Mouse (Mus musculus) heart, embryonic 16.5 days (tissue): ENCODE results near the gene Lif. TPM values are rescaled to one million over a fixed set of nuclear protein-coding genes. Genes with fewer than 3 reads are reported as not detected.

Experiments used
- ATAC-seq: fragments of 200-750 bp; cut with Nextera tagmentation; replicated peaks from 2 replicates; pipeline ENCODE4 v1.8.0; 2017; ENCODE audit warnings: moderate number of reproducible peaks; ENCODE audit not compliant: insufficient read depth, low FRiP score; ENCODE audit errors: extremely low read depth
- H3K27ac ChIP-seq: fragments of 300-500 bp; sonication (generic); 2 replicates; pipeline ENCODE4 v1.5.1; 2014; ENCODE audit warnings: mild to moderate bottlenecking, low read length, control low read depth, moderate library complexity
- H3K27me3 ChIP-seq: fragments of 300-500 bp; sonication (generic); 2 replicates; pipeline ENCODE4 v1.6.1; 2014; ENCODE audit warnings: low read length, mixed read lengths; ENCODE audit not compliant: control insufficient read depth, insufficient read depth
- H3K36me3 ChIP-seq: fragments of 300-500 bp; sonication (generic); 2 replicates; pipeline ENCODE4 v1.6.1; 2014; ENCODE audit not compliant: control insufficient read depth, insufficient read depth
- H3K4me1 ChIP-seq: fragments of 300-500 bp; sonication (generic); 2 replicates; pipeline ENCODE4 v1.6.1; 2014; ENCODE audit warnings: low read length, mixed read lengths; ENCODE audit not compliant: control insufficient read depth, insufficient read depth
- H3K4me2 ChIP-seq: fragments of 300-500 bp; sonication (generic); 2 replicates; pipeline ENCODE4 v1.6.1; 2014; ENCODE audit warnings: low read depth, mild to moderate bottlenecking, control low read depth, low read length
- H3K4me3 ChIP-seq: fragments of 300-500 bp; sonication (generic); 2 replicates; pipeline ENCODE4 v1.5.1; 2014; ENCODE audit warnings: mild to moderate bottlenecking, control low read depth, low read length
- H3K9ac ChIP-seq: fragments of 300-500 bp; sonication (generic); 2 replicates; pipeline ENCODE4 v1.6.1; 2014; ENCODE audit warnings: low read length, control low read depth
- H3K9me3 ChIP-seq: fragments of 300-500 bp; sonication (generic); replicated peaks from 2 replicates; pipeline ENCODE4 v1.6.1; 2016; ENCODE audit warnings: low read length; ENCODE audit not compliant: control insufficient read depth
- WGBS: fragments of 180-500 bp; shearing (Covaris S2); extraction: QIAGEN DNeasy Blood & Tissue Kit; methylation state at CpG from one replicate; pipeline ENCODE4 v1.1.7; 2014; 5-methylcytosine and 5-hydroxymethylcytosine counted together
- polyA plus RNA-seq: library from polyadenylated mRNA; unstranded; fragments of >200 nt; fragmentation: Nextera tagmentation; extraction: Ambion mirVana; gene quantifications from 2 replicates; pipeline ENCODE4 v1.2.1, GENCODE M21; 2015

Gene Lif
- polyA plus RNA-seq, 1 experiment from 2014 or later: 0.20 TPM

- peaks cover 74% of the 10 kb centered on the region for H3K4me1 ChIP-seq
- peak; percentile 56 for ATAC-seq
- H3K36me3 ChIP-seq: no peaks in the 10 kb centered on the region
- no peak overlapping the region for H3K4me2 ChIP-seq
- no peak overlapping the region for H3K9ac ChIP-seq
- whole genome bisulfite sequencing: 36% methylated on average over 10 of the region's 10 CpGs
- peak overlapping the region; percentile 86 for H3K27ac ChIP-seq
- no peaks in the 10 kb centered on the region for H3K27me3 ChIP-seq
- H3K4me3 ChIP-seq: no peak overlapping the region
- no peaks in the 10 kb centered on the region for H3K9me3 ChIP-seq
Observed at GRCm38 (mm10) chr11:4296610-4297275, 39.4 kb downstream of the Lif start.

- H3K36me3 ChIP-seq: no peaks in the 10 kb centered on the region
- H3K9ac ChIP-seq: no peak overlapping the region
- no peaks in the 10 kb centered on the region for H3K27me3 ChIP-seq
- no peaks in the 10 kb centered on the region for H3K9me3 ChIP-seq
- no peak overlapping the region for H3K4me2 ChIP-seq
- H3K4me1 ChIP-seq: peaks cover 74% of the 10 kb centered on the region
- 49% methylated on average over 3 of the region's 3 CpGs for WGBS
- H3K27ac ChIP-seq: no peak overlapping the region; the same call in 1 of the 2 replicates
- H3K4me3 ChIP-seq: no peak overlapping the region
- no peak for ATAC-seq
Observed at GRCm38 (mm10) chr11:4297753-4298152, 40.4 kb downstream of the Lif start.

GRCm38 (mm10) chr11:4298615-4299014 is 41.3 kb downstream of the Lif start:
- no peaks in the 10 kb centered on the region for H3K27me3 ChIP-seq
- no peaks in the 10 kb centered on the region for H3K36me3 ChIP-seq
- 23% methylated on average over 7 of the region's 7 CpGs for WGBS
- no peak for ATAC-seq
- H3K9me3 ChIP-seq: no peaks in the 10 kb centered on the region
- peaks cover 78% of the 10 kb centered on the region for H3K4me1 ChIP-seq
- H3K4me2 ChIP-seq: peak overlapping the region; percentile 25; the same call in 1 of the 2 replicates
- H3K4me3 ChIP-seq: no peak overlapping the region
- H3K9ac ChIP-seq: peak overlapping the region; percentile 52; the same call in 1 of the 2 replicates
- peak overlapping the region; percentile 77 for H3K27ac ChIP-seq

GRCm38 (mm10) chr11:4299191-4299590 is 41.8 kb downstream of the Lif start:
- Histone ChIP-seq H3K27ac (peak overlapping the region; percentile 77), H3K36me3 (no peaks in the 10 kb centered on the region), H3K9ac (peak overlapping the region; percentile 52; the same call in 1 of the 2 replicates), H3K4me3 (no peak overlapping the region), H3K4me1 (peaks cover 74% of the 10 kb centered on the region), H3K9me3 (no peaks in the 10 kb centered on the region), H3K27me3 (no peaks in the 10 kb centered on the region), H3K4me2 (peak overlapping the region; percentile 25)
- ATAC-seq: no peak
- 13% methylated on average over 12 of the region's 12 CpGs for WGBS

GRCm38 (mm10) chr11:4299735-4300474 is 42.5 kb downstream of the Lif start:
- Histone ChIP-seq H3K4me3 (no peak overlapping the region), H3K36me3 (no peaks in the 10 kb centered on the region), H3K9ac (no peak overlapping the region), H3K4me2 (peak overlapping the region; percentile 25; the same call in 1 of the 2 replicates), H3K9me3 (no peaks in the 10 kb centered on the region), H3K27me3 (no peaks in the 10 kb centered on the region), H3K27ac (peak overlapping the region; percentile 77; the same call in 1 of the 2 replicates), H3K4me1 (peaks cover 67% of the 10 kb centered on the region)
- 58% methylated on average over 14 of the region's 14 CpGs for WGBS
- ATAC-seq: no peak

DNA sequence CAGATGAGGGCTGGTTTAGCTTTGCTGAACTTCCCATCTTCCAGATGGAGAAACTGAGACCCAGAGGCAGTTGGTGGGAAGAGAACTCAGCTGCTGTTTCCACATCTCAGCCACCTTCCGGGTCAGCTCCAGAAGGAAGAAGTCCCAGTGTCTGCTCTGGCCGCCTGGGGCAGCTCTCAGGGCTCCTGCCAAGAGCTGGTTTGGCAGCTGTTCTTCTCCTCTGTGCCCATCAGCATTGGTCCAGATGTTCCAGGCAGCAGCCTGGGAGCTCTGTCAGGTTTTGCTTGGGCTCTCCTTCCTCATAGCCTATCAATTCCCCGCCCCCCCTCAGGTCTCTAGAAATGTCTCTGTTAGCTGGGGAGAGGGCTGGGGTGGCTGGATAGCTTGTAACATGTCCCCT is 43.3 kb downstream of the Lif start:
- Histone ChIP-seq H3K36me3 (no peaks in the 10 kb centered on the region), H3K27ac (no peak overlapping the region), H3K4me3 (no peak overlapping the region), H3K4me2 (no peak overlapping the region), H3K27me3 (no peaks in the 10 kb centered on the region), H3K4me1 (peaks cover 60% of the 10 kb centered on the region), H3K9me3 (no peaks in the 10 kb centered on the region), H3K9ac (no peak overlapping the region)
- 76% methylated on average over 3 of the region's 3 CpGs for WGBS
- no peak for ATAC-seq

- no peak overlapping the region for H3K4me2 ChIP-seq
- peak overlapping the region; percentile 70 for H3K9ac ChIP-seq
- H3K4me3 ChIP-seq: no peak overlapping the region
- H3K36me3 ChIP-seq: no peaks in the 10 kb centered on the region
- 25% methylated on average over 5 of the region's 5 CpGs for WGBS
- H3K4me1 ChIP-seq: peaks cover 44% of the 10 kb centered on the region
- peak overlapping the region; percentile 87 for H3K27ac ChIP-seq
- ATAC-seq: peak; percentile 20; the same call in 1 of the 2 replicates
- no peaks in the 10 kb centered on the region for H3K9me3 ChIP-seq
- no peaks in the 10 kb centered on the region for H3K27me3 ChIP-seq
Observed at GRCm38 (mm10) chr11:4302363-4302913, 45.1 kb downstream of the Lif start.

DNA sequence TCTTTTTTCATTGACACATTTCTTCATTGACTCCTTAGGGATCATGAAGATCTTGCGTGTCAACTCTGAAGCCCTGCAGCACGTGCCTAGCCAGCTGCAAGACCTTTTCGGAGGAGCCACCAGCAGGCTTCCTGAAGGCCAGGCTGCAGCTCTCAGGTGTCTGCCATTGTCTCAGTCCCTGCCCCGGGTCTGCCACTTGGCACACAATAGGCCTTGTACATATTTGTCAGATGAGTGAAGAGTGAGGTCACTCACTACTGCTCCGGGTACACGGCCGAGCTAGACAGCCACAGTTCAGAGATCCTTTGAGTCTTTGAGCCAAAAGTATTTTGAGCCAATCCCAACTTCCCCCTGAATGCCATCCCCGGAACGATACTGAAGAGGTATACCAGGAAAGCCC is 45.7 kb downstream of the Lif start:
- peak; percentile 54; the same call in 1 of the 2 replicates for ATAC-seq
- peaks cover 44% of the 10 kb centered on the region for H3K4me1 ChIP-seq
- WGBS: 24% methylated on average over 9 of the region's 9 CpGs

DNA sequence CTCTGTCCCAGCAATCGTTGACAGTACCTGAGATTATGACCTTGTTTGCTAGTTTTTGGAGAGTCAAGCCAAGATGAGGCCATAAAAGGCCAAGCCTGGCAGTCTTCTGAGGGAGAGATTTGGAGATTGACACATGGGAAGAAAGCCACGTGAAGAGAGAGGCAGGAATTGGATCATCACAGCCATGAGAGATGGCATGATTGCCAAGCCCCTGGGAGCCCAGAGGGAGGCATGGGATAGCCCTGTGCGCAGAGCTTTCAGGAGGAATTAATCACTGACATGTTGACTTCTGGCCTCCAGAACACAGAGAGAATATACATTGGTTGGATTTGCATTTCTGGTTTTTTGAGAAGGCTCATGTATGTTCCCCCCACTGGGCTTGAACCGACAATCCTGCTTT is 46.8 kb downstream of the Lif start:
- Histone ChIP-seq H3K27ac (no peak overlapping the region), H3K36me3 (no peaks in the 10 kb centered on the region), H3K27me3 (no peaks in the 10 kb centered on the region), H3K4me1 (peaks cover 43% of the 10 kb centered on the region), H3K9me3 (no peaks in the 10 kb centered on the region), H3K4me3 (no peak overlapping the region), H3K4me2 (no peak overlapping the region), H3K9ac (no peak overlapping the region)
- WGBS: 70% methylated on average over 4 of the region's 4 CpGs
- ATAC-seq: no peak

More for the DNA sequence above, 45.7 kb downstream of the Lif start:
- Histone ChIP-seq H3K4me2 (no peak overlapping the region), H3K9me3 (no peaks in the 10 kb centered on the region), H3K27ac (peak overlapping the region; percentile 87), H3K9ac (peak overlapping the region; percentile 70), H3K36me3 (no peaks in the 10 kb centered on the region), H3K27me3 (no peaks in the 10 kb centered on the region), H3K4me3 (no peak overlapping the region)
